Mouse (Mus musculus) small intestine, adult 2 months (tissue): ENCODE results near the gene Gm49336.

Source experiments
- CTCF ChIP-seq: fragments of 200-500 bp; IDR thresholded peaks from 2 replicates; pipeline ENCODE4 v1.5.1; 2012; ENCODE audit warnings: low read depth, mild to moderate bottlenecking, control low read depth, inconsistent platforms, low read length, moderate library complexity, mixed read lengths; ENCODE audit not compliant: insufficient replicate concordance, insufficient read length; ENCODE audit errors: extremely low read depth
- POLR2A ChIP-seq: fragments of 200-500 bp; IDR thresholded peaks from 2 replicates; pipeline ENCODE4 v1.6.1; 2012; ENCODE audit warnings: low read depth, mild to moderate bottlenecking, control low read depth, inconsistent platforms, low read length, moderate library complexity

GRCm38 (mm10) chr14:60301024-60301423, 49.7 kb upstream of the Gm49336 start:
- TF ChIP-seq CTCF (no peak), POLR2A (no peak)
